Mouse (Mus musculus): ENCODE data around the gene H2-Ab1.

The H2-Ab1 gene

GRCm38 (mm10) chr17:34238706-34239105 is 18.8 kb upstream of the H2-Ab1 start, which contains the start of gene H2-Ob:
H2-Ob (plus strand) TSS chr17:34238903.
- DNase-seq (ENCODE audit: low read depth in 2 of 2, low spot score in 2 of 2): peak; percentile 57 to 76

GRCm38 (mm10) chr17:34239601-34240041 is 17.9 kb upstream of the H2-Ab1 start:
- no peak for DNase-seq (ENCODE audit: low read depth in 2 of 2, low spot score in 2 of 2)

- DNase-seq (ENCODE audit: low read depth in 2 of 2, low spot score in 2 of 2): no peak
Observed at GRCm38 (mm10) chr17:34240366-34240765, 17.1 kb upstream of the H2-Ab1 start.

GRCm38 (mm10) chr17:34240916-34241315 is 16.6 kb upstream of the H2-Ab1 start:
- DNase-seq (ENCODE audit: low read depth in 2 of 2, low spot score in 2 of 2): no peak

GRCm38 (mm10) chr17:34244656-34245055 is 12.8 kb upstream of the H2-Ab1 start:
- DNase-seq (ENCODE audit: low read depth in 2 of 2, low spot score in 2 of 2): peak in 1 of 2 experiments; percentile 0

- no peak for DNase-seq (ENCODE audit: low read depth in 2 of 2, low spot score in 2 of 2)
Observed at GRCm38 (mm10) chr17:34247047-34247446, 10.4 kb upstream of the H2-Ab1 start.

GRCm38 (mm10) chr17:34248764-34249163 is 8.7 kb upstream of the H2-Ab1 start:
- no peak for DNase-seq (ENCODE audit: low read depth in 2 of 2, low spot score in 2 of 2)

- no peak for DNase-seq (ENCODE audit: low read depth in 2 of 2, low spot score in 2 of 2)
Observed at GRCm38 (mm10) chr17:34249361-34249760, 8.1 kb upstream of the H2-Ab1 start.

- peak in 1 of 2 experiments; percentile 72 for DNase-seq (ENCODE audit: low read depth in 2 of 2, low spot score in 2 of 2)
Observed at GRCm38 (mm10) chr17:34249878-34250277, 7.6 kb upstream of the H2-Ab1 start.

- DNase-seq (ENCODE audit: low read depth in 2 of 2, low spot score in 2 of 2): no peak
Observed at GRCm38 (mm10) chr17:34251666-34252065, 5.8 kb upstream of the H2-Ab1 start.

GRCm38 (mm10) chr17:34256501-34256900 is 988 bp upstream of the H2-Ab1 start:
- no peak for DNase-seq (ENCODE audit: low read depth in 2 of 2, low spot score in 2 of 2)

GRCm38 (mm10) chr17:34260551-34260950 is 3.1 kb downstream of the H2-Ab1 start:
- DNase-seq (ENCODE audit: low read depth in 2 of 2, low spot score in 2 of 2): no peak

GRCm38 (mm10) chr17:34261502-34261901 is 4.0 kb downstream of the H2-Ab1 start:
- DNase-seq (ENCODE audit: low read depth in 2 of 2, low spot score in 2 of 2): peak; percentile 47 to 60

GRCm38 (mm10) chr17:34263068-34263467 is 5.6 kb downstream of the H2-Ab1 start:
- peak; percentile 64 to 73 for DNase-seq (ENCODE audit: low read depth in 2 of 2, low spot score in 2 of 2)

GRCm38 (mm10) chr17:34263811-34264371 is 6.4 kb downstream of the H2-Ab1 start:
- no peak for DNase-seq (ENCODE audit: low read depth in 2 of 2, low spot score in 2 of 2)

GRCm38 (mm10) chr17:34264452-34265351 is 7.2 kb downstream of the H2-Ab1 start:
- DNase-seq (ENCODE audit: low read depth in 2 of 2, low spot score in 2 of 2): no peak

- DNase-seq (ENCODE audit: low read depth in 2 of 2, low spot score in 2 of 2): no peak
Observed at GRCm38 (mm10) chr17:34268262-34268661, 10.8 kb downstream of the H2-Ab1 start.

GRCm38 (mm10) chr17:34268748-34269147 is 11.3 kb downstream of the H2-Ab1 start:
- DNase-seq (ENCODE audit: low read depth in 2 of 2, low spot score in 2 of 2): no peak

- DNase-seq (ENCODE audit: low read depth in 2 of 2, low spot score in 2 of 2): no peak
Observed at GRCm38 (mm10) chr17:34269817-34270216, 12.3 kb downstream of the H2-Ab1 start.

- DNase-seq (ENCODE audit: low read depth in 2 of 2, low spot score in 2 of 2): no peak
Observed at GRCm38 (mm10) chr17:34270230-34270629, 12.7 kb downstream of the H2-Ab1 start.

- no peak for DNase-seq (ENCODE audit: low read depth in 2 of 2, low spot score in 2 of 2)
Observed at GRCm38 (mm10) chr17:34270940-34271339, 13.5 kb downstream of the H2-Ab1 start.

- DNase-seq (ENCODE audit: low read depth in 2 of 2, low spot score in 2 of 2): no peak
Observed at GRCm38 (mm10) chr17:34272102-34272501, 14.6 kb downstream of the H2-Ab1 start.

Measured in CD8-positive naive resting alpha-beta T cell, adult 2 months (primary cell).